Mouse (Mus musculus) cerebellum, postnatal 25 days (tissue): Measurements from ENCODE around the gene Sh2b2.
"Not testable (repeated sequence)": the region's sequence is repeated elsewhere in the genome, so short reads cannot be mapped to it uniquely, and the experiment has no call there.

Experiments used
- DNase-seq, 2 experiments: peaks; one replicate each; pipeline ENCODE4 v3.0.0; 2021; ENCODE audit warnings: mixed read lengths in 2 of 2

Gene Sh2b2

GRCm38 (mm10) chr5:136237607-136238006 lies 8.7 kb downstream of the Sh2b2 start:
- DNase-seq: no peak

GRCm38 (mm10) chr5:136236611-136237010 lies 9.7 kb downstream of the Sh2b2 start:
- DNase-seq: no peak

- DNase-seq: no peak
These were observed 15.9 kb downstream of the Sh2b2 start for GRCm38 (mm10) chr5:136230348-136231035.

GRCm38 (mm10) chr5:136226246-136226876 lies 20.0 kb downstream of the Sh2b2 start:
- DNase-seq: no peak

GRCm38 (mm10) chr5:136218585-136218984 lies 27.8 kb downstream of the Sh2b2 start:
- no peak for DNase-seq

- DNase-seq: no peak
These were observed 28.4 kb downstream of the Sh2b2 start for GRCm38 (mm10) chr5:136217932-136218381.

GRCm38 (mm10) chr5:136217004-136217665 lies 29.2 kb downstream of the Sh2b2 start:
- DNase-seq: no peak

- DNase-seq: no peak
These were observed 30.4 kb downstream of the Sh2b2 start for GRCm38 (mm10) chr5:136215958-136216357.

GRCm38 (mm10) chr5:136215211-136215610 lies 31.1 kb downstream of the Sh2b2 start:
- DNase-seq: no peak

GRCm38 (mm10) chr5:136213716-136214115 lies 32.6 kb downstream of the Sh2b2 start:
- no peak for DNase-seq

- no peak for DNase-seq
These were observed 33.6 kb downstream of the Sh2b2 start for GRCm38 (mm10) chr5:136212716-136213115.

GRCm38 (mm10) chr5:136211341-136212102 lies 34.8 kb downstream of the Sh2b2 start:
- not testable (repeated sequence) for DNase-seq

GRCm38 (mm10) chr5:136210549-136210948 lies 35.8 kb downstream of the Sh2b2 start:
- DNase-seq: no peak

- DNase-seq: peak; percentile 68 to 80
These were observed 44.5 kb downstream of the Sh2b2 start for GRCm38 (mm10) chr5:136201832-136202231.

- peak in 1 of 2 experiments; percentile 26 for DNase-seq
These were observed 46.8 kb downstream of the Sh2b2 start for GRCm38 (mm10) chr5:136199526-136199925.

GRCm38 (mm10) chr5:136198474-136199391 lies 47.6 kb downstream of the Sh2b2 start, which contains the start of gene Prkrip1:
Gene Prkrip1, minus strand, starts transcription at chr5:136198963.
- peak; percentile 96 for DNase-seq

- DNase-seq: no peak
These were observed 54.5 kb downstream of the Sh2b2 start for GRCm38 (mm10) chr5:136191870-136192269.

- peak; percentile 64 to 76 for DNase-seq
These were observed 59.6 kb downstream of the Sh2b2 start for GRCm38 (mm10) chr5:136186723-136187122.

GRCm38 (mm10) chr5:136183766-136184165 lies 62.6 kb downstream of the Sh2b2 start:
- no peak for DNase-seq

GRCm38 (mm10) chr5:136182830-136183229 lies 63.5 kb downstream of the Sh2b2 start:
- DNase-seq: no peak

GRCm38 (mm10) chr5:136182049-136182448 lies 64.3 kb downstream of the Sh2b2 start:
- no peak for DNase-seq

GRCm38 (mm10) chr5:136181197-136181596 lies 65.2 kb downstream of the Sh2b2 start:
- no peak for DNase-seq
